Mouse (Mus musculus) embryonic facial prominence, embryonic 14.5 days (tissue): Measurements from ENCODE around the gene Sept9. TPM values are rescaled to one million over a fixed set of nuclear protein-coding genes. Genes with fewer than 3 reads are reported as not detected.

Source experiments
- ATAC-seq: fragments of 200-750 bp; cut with Nextera tagmentation; 2 replicates; pipeline ENCODE4 v1.8.0; 2017; ENCODE audit warnings: low read depth, moderate number of reproducible peaks, moderate TSS enrichment
- DNase-seq: peaks from one replicate; pipeline ENCODE4 v3.0.0-alpha.2; 2015; ENCODE audit warnings: low spot score
- H3K27ac ChIP-seq: fragments of 300-500 bp; sonication (generic); replicated peaks from 2 replicates; pipeline ENCODE4 v1.5.1; 2014; ENCODE audit warnings: low read depth, mild to moderate bottlenecking, low read length, moderate library complexity
- H3K27me3 ChIP-seq: fragments of 300-500 bp; sonication (generic); replicated peaks from 2 replicates; pipeline ENCODE4 v1.6.1; 2014; ENCODE audit warnings: low read length; ENCODE audit not compliant: control insufficient read depth, insufficient read depth
- H3K36me3 ChIP-seq: fragments of 300-500 bp; sonication (generic); 2 replicates; pipeline ENCODE4 v1.6.1; 2014; ENCODE audit warnings: low read length, mixed read lengths; ENCODE audit not compliant: control insufficient read depth, insufficient read depth
- H3K4me1 ChIP-seq: fragments of 300-500 bp; sonication (generic); 2 replicates; pipeline ENCODE4 v1.6.1; 2014; ENCODE audit warnings: antibody characterized with exemption, low read length; ENCODE audit not compliant: control insufficient read depth, insufficient read depth
- H3K4me2 ChIP-seq: fragments of 300-500 bp; sonication (generic); 2 replicates; pipeline ENCODE4 v1.6.1; 2014; ENCODE audit warnings: low read depth, mild to moderate bottlenecking, low read length, moderate library complexity, mixed read lengths
- H3K4me3 ChIP-seq: fragments of 300-500 bp; sonication (generic); 2 replicates; pipeline ENCODE4 v1.5.1; 2014; ENCODE audit warnings: low read depth, mild to moderate bottlenecking, low read length
- H3K9ac ChIP-seq: fragments of 300-500 bp; sonication (generic); 2 replicates; pipeline ENCODE4 v1.6.1; 2014; ENCODE audit warnings: low read depth, mild to moderate bottlenecking, low read length, moderate library complexity, mixed read lengths
- H3K9me3 ChIP-seq: fragments of 300-500 bp; sonication (generic); 2 replicates; pipeline ENCODE4 v1.6.1; 2016; ENCODE audit warnings: low read length; ENCODE audit not compliant: control insufficient read depth
- WGBS: fragments of 180-500 bp; shearing (Covaris S2); extraction: QIAGEN DNeasy Blood & Tissue Kit; methylation state at CpG from one replicate; pipeline ENCODE4 v1.1.7; 2014; 5-methylcytosine and 5-hydroxymethylcytosine counted together
- polyA plus RNA-seq: library from polyadenylated mRNA; unstranded; fragments of >200 nt; fragmentation: Nextera tagmentation; extraction: Ambion mirVana; gene quantifications from 2 replicates; pipeline ENCODE4 v1.2.1, GENCODE M21; 2014

Sept9 gene
- polyA plus RNA-seq, 1 experiment from 2014 or later, result 115 TPM

GRCm38 (mm10) chr11:117396929-117397328 is 197.5 kb downstream of the Sept9 start:
- Histone ChIP-seq H3K9me3 (no peaks in the 10 kb centered on the region), H3K27me3 (no peaks in the 10 kb centered on the region; the same call in 1 of the 2 replicates), H3K27ac (no peak overlapping the region), H3K36me3 (no peaks in the 10 kb centered on the region), H3K9ac (no peak overlapping the region), H3K4me2 (no peak overlapping the region), H3K4me3 (no peak overlapping the region), H3K4me1 (peaks cover 12% of the 10 kb centered on the region)
- DNase-seq (no peak), ATAC-seq (no peak)
- 79% methylated on average over 3 of the region's 3 CpGs for WGBS

- no peaks in the 10 kb centered on the region; the same call in 1 of the 2 replicates for H3K27me3 ChIP-seq
- peaks cover 12% of the 10 kb centered on the region for H3K4me1 ChIP-seq
- no peak overlapping the region; the same call in 1 of the 2 replicates for H3K9ac ChIP-seq
- 29% methylated on average over 4 of the region's 4 CpGs for WGBS
- no peak overlapping the region for H3K4me2 ChIP-seq
- peak; percentile 34; the same call in 1 of the 2 replicates for ATAC-seq
- H3K27ac ChIP-seq, result no peak overlapping the region
- no peaks in the 10 kb centered on the region for H3K36me3 ChIP-seq
- no peaks in the 10 kb centered on the region for H3K9me3 ChIP-seq
- peak; percentile 60 for DNase-seq
- no peak overlapping the region for H3K4me3 ChIP-seq
Measured at GRCm38 (mm10) chr11:117397755-117398154, 198.3 kb downstream of the Sept9 start.

- Histone ChIP-seq H3K4me1 (peaks cover 12% of the 10 kb centered on the region), H3K27ac (no peak overlapping the region), H3K27me3 (no peaks in the 10 kb centered on the region; the same call in 1 of the 2 replicates), H3K4me3 (no peak overlapping the region), H3K9ac (no peak overlapping the region; the same call in 1 of the 2 replicates), H3K9me3 (no peaks in the 10 kb centered on the region), H3K4me2 (no peak overlapping the region), H3K36me3 (no peaks in the 10 kb centered on the region)
- no peak for DNase-seq
- WGBS, result 40% methylated on average over 7 of the region's 7 CpGs
- no peak for ATAC-seq
Measured at GRCm38 (mm10) chr11:117398191-117398590, 198.7 kb downstream of the Sept9 start.

- ATAC-seq (no peak), DNase-seq (no peak)
- Histone ChIP-seq H3K4me1 (peaks cover under 1% of the 10 kb centered on the region), H3K9me3 (no peaks in the 10 kb centered on the region), H3K4me2 (no peak overlapping the region), H3K27ac (no peak overlapping the region), H3K4me3 (no peak overlapping the region), H3K27me3 (no peaks in the 10 kb centered on the region), H3K36me3 (no peaks in the 10 kb centered on the region), H3K9ac (no peak overlapping the region)
- 91% methylated on average over 10 of the region's 10 CpGs for WGBS
Measured at GRCm38 (mm10) chr11:117401583-117402367, 202.3 kb downstream of the Sept9 start.

GRCm38 (mm10) chr11:117402550-117402949 is 203.1 kb downstream of the Sept9 start:
- WGBS, result 79% methylated on average over 11 of the region's 11 CpGs
- ATAC-seq, result no peak

GRCm38 (mm10) chr11:117403073-117403472 is 203.6 kb downstream of the Sept9 start:
- no peak overlapping the region for H3K27ac ChIP-seq
- no peaks in the 10 kb centered on the region for H3K9me3 ChIP-seq
- WGBS, result 75% methylated on average over 6 of the region's 6 CpGs
- peaks cover 14% of the 10 kb centered on the region for H3K4me1 ChIP-seq
- H3K27me3 ChIP-seq, result no peaks in the 10 kb centered on the region
- no peak overlapping the region for H3K9ac ChIP-seq
- H3K4me3 ChIP-seq, result no peak overlapping the region
- H3K36me3 ChIP-seq, result no peaks in the 10 kb centered on the region
- DNase-seq (no peak), ATAC-seq (no peak)
- H3K4me2 ChIP-seq, result no peak overlapping the region

More at GRCm38 (mm10) chr11:117402550-117402949, 203.1 kb downstream of the Sept9 start:
- Histone ChIP-seq H3K4me1 (peaks cover 9% of the 10 kb centered on the region), H3K27ac (no peak overlapping the region), H3K9me3 (no peaks in the 10 kb centered on the region), H3K36me3 (no peaks in the 10 kb centered on the region), H3K9ac (no peak overlapping the region), H3K27me3 (no peaks in the 10 kb centered on the region), H3K4me2 (no peak overlapping the region), H3K4me3 (no peak overlapping the region)
- DNase-seq, result no peak

GRCm38 (mm10) chr11:117403781-117404180 is 204.3 kb downstream of the Sept9 start:
- 37% methylated on average over 7 of the region's 7 CpGs for WGBS
- no peak for ATAC-seq

GRCm38 (mm10) chr11:117406711-117407110 is 207.2 kb downstream of the Sept9 start:
- Histone ChIP-seq H3K36me3 (no peaks in the 10 kb centered on the region), H3K27ac (no peak overlapping the region), H3K4me3 (no peak overlapping the region), H3K4me2 (peak overlapping the region; percentile 62; the same call in 1 of the 2 replicates), H3K27me3 (no peaks in the 10 kb centered on the region), H3K9me3 (no peaks in the 10 kb centered on the region), H3K4me1 (peaks cover 27% of the 10 kb centered on the region), H3K9ac (no peak overlapping the region)
- ATAC-seq, result no peak
- WGBS, result 100% methylated on average over 1 of the region's 1 CpGs
- no peak for DNase-seq

More at GRCm38 (mm10) chr11:117403781-117404180, 204.3 kb downstream of the Sept9 start:
- H3K27me3 ChIP-seq, result no peaks in the 10 kb centered on the region
- peaks cover 21% of the 10 kb centered on the region for H3K4me1 ChIP-seq
- no peaks in the 10 kb centered on the region for H3K9me3 ChIP-seq
- no peak overlapping the region for H3K9ac ChIP-seq
- no peak overlapping the region for H3K4me2 ChIP-seq
- H3K4me3 ChIP-seq, result no peak overlapping the region
- H3K27ac ChIP-seq, result no peak overlapping the region
- no peaks in the 10 kb centered on the region for H3K36me3 ChIP-seq
- DNase-seq, result no peak
